Mouse (Mus musculus) heart, postnatal 14 days (tissue): ENCODE data around the gene Fads3. TPM values are rescaled to one million over a fixed set of nuclear protein-coding genes. Genes with fewer than 3 reads are reported as not detected.
A peak's percentile ranks its signal among the peaks of the same experiment; 100 is the strongest.

Source experiments
- DNase-seq, 2 experiments: peaks; one replicate each; pipeline ENCODE4 v3.0.0; 2021 to 2022
- intact Hi-C: fragments of 180-260 bp; cut with DNase I; formaldehyde crosslinking; loops from one replicate; pipeline ENCODE4 v1.15.1; 2025
- long read RNA-seq, 2 experiments: library from polyadenylated mRNA; stranded (forward); transcript quantifications; one replicate each; pipeline ENCODE4 v2.0.0; 2021
- total RNA-seq, 2 experiments: library from RNA; stranded (reverse); gene quantifications; 2 replicates each; pipeline ENCODE4 v1.2.3; 2021

Gene Fads3
- 10 to 100 TPM; 33.0 to 36.3 TPM for total RNA-seq
- long read RNA-seq, experiment 1, transcript Fads3-201 (12 exons, 3,687 nt): major isoform, 42 of 47 reads
- long read RNA-seq, experiment 1, partial matches to known transcripts: 2 of 47 reads
- long read RNA-seq, experiment 1, other reads (novel, unspliced or antisense): 2 of 47 reads
- long read RNA-seq, experiment 2, transcript Fads3-201 (12 exons, 3,687 nt): major isoform, 39 of 44 reads
- long read RNA-seq, experiment 2, partial matches to known transcripts: 0 of 44 reads
- long read RNA-seq, experiment 2, other reads (novel, unspliced or antisense): 5 of 44 reads

GRCm38 (mm10) chr19:10041388-10042148 is at the start of gene Fads3:
Fads3 (plus strand) TSS chr19:10041569.
- intact Hi-C loops: loop anchor here (2.0 to 5.0 kb wide), 2 partner anchors 59 to 156 kb away; partner anchors contain the start of gene Fads2
- peak; percentile 88 to 91 for DNase-seq

- no peak for DNase-seq
- intact Hi-C loops: no loop called here
These were observed 49.1 kb upstream of the Fads3 start for GRCm38 (mm10) chr19:9992011-9992958.

- intact Hi-C loops: no loop called here
- DNase-seq: peak; percentile 90 to 95
These were observed 48.2 kb upstream of the Fads3 start for GRCm38 (mm10) chr19:9993036-9993656.

- intact Hi-C loops: no loop called here
- DNase-seq: no peak
These were observed 43.9 kb upstream of the Fads3 start for GRCm38 (mm10) chr19:9997204-9998062.

GRCm38 (mm10) chr19:9998063-9998416 is 43.3 kb upstream of the Fads3 start:
- DNase-seq: no peak
- intact Hi-C loops: no loop called here

GRCm38 (mm10) chr19:9998736-9999486 is 42.5 kb upstream of the Fads3 start:
- no peak for DNase-seq
- intact Hi-C loops: no loop called here

- intact Hi-C loops: loop anchor here (1.0 to 5.0 kb wide), 3 partner anchors 34 to 198 kb away; partner anchors contain the start of gene Fads1
- peak in 1 of 2 experiments; percentile 56 for DNase-seq
These were observed 41.0 kb upstream of the Fads3 start for GRCm38 (mm10) chr19:10000330-10000729.

GRCm38 (mm10) chr19:10001206-10001969 is 40.0 kb upstream of the Fads3 start, which contains the start of the genes Best1 and Rab3il1:
Best1 (minus strand) TSS chr19:10001633.
Rab3il1 (plus strand) TSS chr19:10001669.
- intact Hi-C loops: loop anchor here (2.0 to 5.0 kb wide), 2 partner anchors 181 to 197 kb away; partner anchors contain the start of gene Fads1
- DNase-seq: no peak

GRCm38 (mm10) chr19:10003696-10004095 is 37.7 kb upstream of the Fads3 start:
- intact Hi-C loops: loop anchor here (5.0 kb wide), 1 partner anchor 179 kb away; the partner anchor contains the start of gene Fads1

GRCm38 (mm10) chr19:10011408-10011807 is 30.0 kb upstream of the Fads3 start:
- no peak for DNase-seq
- intact Hi-C loops: no loop called here

More at GRCm38 (mm10) chr19:10003696-10004095, 37.7 kb upstream of the Fads3 start:
- no peak for DNase-seq

GRCm38 (mm10) chr19:10012827-10013278 is 28.5 kb upstream of the Fads3 start:
- peak; percentile 75 to 79 for DNase-seq
- intact Hi-C loops: no loop called here

GRCm38 (mm10) chr19:10013348-10013747 is 28.0 kb upstream of the Fads3 start:
- intact Hi-C loops: no loop called here
- DNase-seq: peak in 1 of 2 experiments; percentile 40

- peak; percentile 64 to 70 for DNase-seq
- intact Hi-C loops: no loop called here
These were observed 27.5 kb upstream of the Fads3 start for GRCm38 (mm10) chr19:10013913-10014312.

- intact Hi-C loops: no loop called here
- no peak for DNase-seq
These were observed 26.5 kb upstream of the Fads3 start for GRCm38 (mm10) chr19:10014824-10015223.

GRCm38 (mm10) chr19:10015442-10015841 is 25.9 kb upstream of the Fads3 start:
- intact Hi-C loops: no loop called here

GRCm38 (mm10) chr19:10016151-10016550 is 25.2 kb upstream of the Fads3 start:
- intact Hi-C loops: no loop called here
- DNase-seq: no peak

More at GRCm38 (mm10) chr19:10015442-10015841, 25.9 kb upstream of the Fads3 start:
- no peak for DNase-seq
